Mouse (Mus musculus) liver, embryonic 12.5 days (tissue): ENCODE data around the gene C1qtnf1. TPM values are rescaled to one million over a fixed set of nuclear protein-coding genes. Genes with fewer than 3 reads are reported as not detected.

ENCODE experiments used
- ATAC-seq: fragments of 200-750 bp; cut with Nextera tagmentation; 2 replicates; pipeline ENCODE4 v1.8.0; 2017; ENCODE audit warnings: moderate number of reproducible peaks, mild to moderate bottlenecking, moderate library complexity
- H3K27ac ChIP-seq: fragments of 300-500 bp; sonication (generic); 2 replicates; pipeline ENCODE4 v1.5.1; 2016; ENCODE audit warnings: mild to moderate bottlenecking
- H3K27me3 ChIP-seq: fragments of 300-500 bp; sonication (generic); replicated peaks from 2 replicates; pipeline ENCODE4 v1.6.1; 2016; ENCODE audit warnings: mild to moderate bottlenecking, moderate library complexity
- H3K36me3 ChIP-seq: fragments of 300-500 bp; sonication (generic); 2 replicates; pipeline ENCODE4 v1.6.1; 2016; ENCODE audit warnings: mild to moderate bottlenecking, moderate library complexity
- H3K4me1 ChIP-seq: fragments of 300-500 bp; sonication (generic); 2 replicates; pipeline ENCODE4 v1.6.1; 2016
- H3K4me2 ChIP-seq: fragments of 300-500 bp; sonication (generic); 2 replicates; pipeline ENCODE4 v1.6.1; 2016; ENCODE audit warnings: mild to moderate bottlenecking, moderate library complexity
- H3K4me3 ChIP-seq: fragments of 300-500 bp; sonication (generic); 2 replicates; pipeline ENCODE4 v1.5.1; 2016; ENCODE audit warnings: mild to moderate bottlenecking, moderate library complexity
- H3K9ac ChIP-seq: fragments of 300-500 bp; sonication (generic); 2 replicates; pipeline ENCODE4 v1.6.1; 2016; ENCODE audit warnings: mild to moderate bottlenecking, moderate library complexity
- H3K9me3 ChIP-seq: fragments of 300-500 bp; sonication (generic); replicated peaks from 2 replicates; pipeline ENCODE4 v1.6.1; 2016; ENCODE audit warnings: mild to moderate bottlenecking, moderate library complexity
- WGBS: fragments of 180-500 bp; shearing (Covaris S2); methylation state at CpG from one replicate; pipeline ENCODE4 v1.1.7; 2016; ENCODE audit not compliant: insufficient replicate concordance; 5-methylcytosine and 5-hydroxymethylcytosine counted together
- polyA plus RNA-seq: library from polyadenylated mRNA; unstranded; fragments of >200 nt; fragmentation: Nextera tagmentation; extraction: Ambion mirVana; gene quantifications from 2 replicates; pipeline ENCODE4 v1.2.1, GENCODE M21; 2016

C1qtnf1 gene
- polyA plus RNA-seq, 1 experiment from 2014 or later = 1.8 TPM

- Histone ChIP-seq H3K9me3 (no peaks in the 10 kb centered on the region), H3K4me1 (no peaks in the 10 kb centered on the region), H3K4me3 (no peak overlapping the region), H3K4me2 (no peak overlapping the region), H3K9ac (no peak overlapping the region), H3K36me3 (no peaks in the 10 kb centered on the region), H3K27me3 (peaks cover 31% of the 10 kb centered on the region), H3K27ac (no peak overlapping the region)
- 64% methylated on average over 20 of the region's 20 CpGs for WGBS
- no peak for ATAC-seq
Observed at GRCm38 (mm10) chr11:118496066-118496689, 68.2 kb downstream of the C1qtnf1 start.

Other genes with a start within 250 kb of the C1qtnf1 start
- gene Cyth1, start 179.6 kb upstream of the C1qtnf1 start, polyA plus RNA-seq = 4.7 and 5.4 TPM in 2 replicates
- gene Usp36, start 138.0 kb upstream of the C1qtnf1 start, polyA plus RNA-seq = 12.5 and 14.3 TPM in 2 replicates
- gene Cep295nl, start 85.7 kb upstream of the C1qtnf1 start, polyA plus RNA-seq = 0.08 and 0.11 TPM in 2 replicates
- gene Timp2, start 72.5 kb upstream of the C1qtnf1 start, polyA plus RNA-seq = 8.7 and 9.9 TPM in 2 replicates
- gene Lgals3bp, start 26.1 kb upstream of the C1qtnf1 start, polyA plus RNA-seq = 22.7 TPM in 2 replicates
- gene Cant1, start 9.1 kb upstream of the C1qtnf1 start, polyA plus RNA-seq = 14.5 and 14.9 TPM in 2 replicates
- gene Engase, start 48.6 kb downstream of the C1qtnf1 start, polyA plus RNA-seq = 11.7 and 12.6 TPM in 2 replicates